Mouse (Mus musculus) embryonic facial prominence, embryonic 11.5 days (tissue): Measurements from ENCODE around the gene Etnk2. TPM values are rescaled to one million over a fixed set of nuclear protein-coding genes. Genes with fewer than 3 reads are reported as not detected.

Source experiments
- ATAC-seq: fragments of 200-750 bp; cut with Nextera tagmentation; replicated peaks from 2 replicates; pipeline ENCODE4 v1.8.0; 2017; ENCODE audit warnings: low read depth; ENCODE audit not compliant: insufficient number of reproducible peaks, low FRiP score, low TSS enrichment
- DNase-seq: peaks from one replicate; pipeline ENCODE4 v3.0.0-alpha.2; 2015; ENCODE audit warnings: low spot score
- H3K27ac ChIP-seq: fragments of 300-500 bp; sonication (generic); replicated peaks from 2 replicates; pipeline ENCODE4 v1.5.1; 2014; ENCODE audit warnings: mild to moderate bottlenecking, low read depth, low read length, control low read depth
- H3K27me3 ChIP-seq: fragments of 300-500 bp; sonication (generic); 2 replicates; pipeline ENCODE4 v1.6.1; 2014; ENCODE audit warnings: mild to moderate bottlenecking, low read length, moderate library complexity, mixed read lengths; ENCODE audit not compliant: control insufficient read depth, insufficient read depth
- H3K36me3 ChIP-seq: fragments of 300-500 bp; sonication (generic); replicated peaks from 2 replicates; pipeline ENCODE4 v1.6.1; 2014; ENCODE audit warnings: low read depth, mild to moderate bottlenecking, low read length, moderate library complexity, mixed read lengths; ENCODE audit not compliant: control insufficient read depth, insufficient read depth
- H3K4me1 ChIP-seq: fragments of 300-500 bp; sonication (generic); 2 replicates; pipeline ENCODE4 v1.6.1; 2014; ENCODE audit warnings: low read length, mixed read lengths; ENCODE audit not compliant: control insufficient read depth, insufficient read depth
- H3K4me2 ChIP-seq: fragments of 300-500 bp; sonication (generic); 2 replicates; pipeline ENCODE4 v1.6.1; 2014; ENCODE audit warnings: low read depth, mild to moderate bottlenecking, control low read depth, low read length, moderate library complexity
- H3K4me3 ChIP-seq: fragments of 300-500 bp; sonication (generic); 2 replicates; pipeline ENCODE4 v1.5.1; 2014; ENCODE audit warnings: low read depth, low read length, control low read depth
- H3K9ac ChIP-seq: fragments of 300-500 bp; sonication (generic); replicated peaks from 2 replicates; pipeline ENCODE4 v1.6.1; 2014; ENCODE audit warnings: mild to moderate bottlenecking, control low read depth, low read length
- H3K9me3 ChIP-seq: fragments of 300-500 bp; sonication (generic); replicated peaks from 2 replicates; pipeline ENCODE4 v1.6.1; 2016; ENCODE audit warnings: mild to moderate bottlenecking, low read length, inconsistent platforms, mixed read lengths; ENCODE audit not compliant: control insufficient read depth
- WGBS: fragments of 180-500 bp; shearing (Covaris S2); extraction: QIAGEN DNeasy Blood & Tissue Kit; methylation state at CpG from one replicate; pipeline ENCODE4 v1.1.7; 2014; 5-methylcytosine and 5-hydroxymethylcytosine counted together
- polyA plus RNA-seq: library from polyadenylated mRNA; unstranded; fragments of >200 nt; fragmentation: Nextera tagmentation; extraction: Ambion mirVana; gene quantifications from 2 replicates; pipeline ENCODE4 v1.2.1, GENCODE M21; 2014

The Etnk2 gene
- polyA plus RNA-seq, 1 experiment from 2014 or later = 2.8 TPM

DNA sequence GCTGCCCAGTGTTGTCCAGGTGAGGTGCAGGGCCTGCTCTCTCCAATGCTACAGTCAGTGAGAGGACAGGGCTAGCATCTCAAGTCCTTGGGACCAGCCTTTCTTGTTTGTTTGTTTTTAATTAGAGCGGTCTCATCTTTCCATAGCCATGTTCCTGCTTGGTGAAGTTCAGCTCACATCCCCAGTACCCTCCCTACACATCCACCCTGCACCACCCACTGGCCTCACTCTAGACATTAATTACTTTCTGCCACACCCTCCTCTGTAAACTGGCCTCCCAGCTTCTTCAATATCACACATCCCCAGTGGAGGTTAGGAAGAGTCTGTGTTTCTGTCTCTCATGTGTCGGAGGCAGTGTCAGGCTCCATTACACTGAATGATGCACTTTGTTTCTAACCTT, 19.0 kb upstream of the Etnk2 start:
- no peak overlapping the region for H3K4me3 ChIP-seq
- no peaks in the 10 kb centered on the region for H3K27me3 ChIP-seq
- 93% methylated on average over 2 of the region's 2 CpGs for WGBS
- ATAC-seq (no peak), DNase-seq (no peak)
- no peak overlapping the region for H3K4me2 ChIP-seq
- H3K36me3 ChIP-seq = no peaks in the 10 kb centered on the region
- no peaks in the 10 kb centered on the region for H3K4me1 ChIP-seq
- no peak overlapping the region for H3K27ac ChIP-seq
- H3K9ac ChIP-seq = no peak overlapping the region
- no peaks in the 10 kb centered on the region for H3K9me3 ChIP-seq

DNA sequence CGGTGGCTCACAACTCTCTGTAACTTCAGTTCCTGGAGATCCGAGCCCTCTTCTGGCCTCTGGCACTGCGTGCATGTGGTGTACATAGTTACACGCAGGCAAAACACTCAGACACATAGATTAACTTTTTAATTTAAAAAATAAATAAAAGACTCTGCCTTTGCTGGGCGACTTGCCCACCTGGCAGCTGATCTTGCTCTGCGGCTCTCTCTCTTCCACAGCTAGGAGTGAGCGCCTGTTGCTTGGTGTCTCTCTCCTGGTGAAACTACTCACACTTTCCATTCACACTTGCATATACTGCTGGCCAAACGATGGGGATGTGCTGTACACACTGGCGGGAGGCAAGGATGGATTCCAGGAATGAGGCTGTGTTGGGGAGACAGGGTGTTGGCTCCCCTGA, 16.8 kb upstream of the Etnk2 start:
- H3K9ac ChIP-seq = no peak overlapping the region
- DNase-seq (no peak), ATAC-seq (no peak)
- no peaks in the 10 kb centered on the region for H3K27me3 ChIP-seq
- no peaks in the 10 kb centered on the region for H3K4me1 ChIP-seq
- H3K4me2 ChIP-seq = no peak overlapping the region
- WGBS = 90% methylated on average over 9 of the region's 9 CpGs
- H3K27ac ChIP-seq = no peak overlapping the region
- H3K9me3 ChIP-seq = no peaks in the 10 kb centered on the region
- no peak overlapping the region for H3K4me3 ChIP-seq
- H3K36me3 ChIP-seq = no peaks in the 10 kb centered on the region

DNA sequence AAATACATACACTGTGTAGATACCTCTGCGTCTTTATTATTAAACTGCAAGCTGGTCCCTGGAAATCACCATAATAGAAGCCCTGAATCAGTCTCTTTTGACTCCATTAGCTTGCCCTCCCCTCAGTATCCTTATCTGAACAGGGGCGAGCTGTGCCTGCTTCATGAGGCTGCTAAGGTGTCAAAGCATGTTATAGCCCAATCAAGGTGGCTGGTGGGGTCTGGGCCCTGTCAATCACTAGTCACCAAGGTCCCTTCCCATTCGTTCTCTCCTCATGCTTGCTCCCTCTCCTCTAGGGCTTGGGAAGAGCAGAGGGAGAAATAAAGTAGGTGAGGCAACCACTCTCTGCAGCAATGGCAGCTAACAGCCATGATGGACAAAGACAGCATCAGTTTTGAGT, 16.1 kb upstream of the Etnk2 start:
- H3K4me3 ChIP-seq = no peak overlapping the region
- no peaks in the 10 kb centered on the region for H3K36me3 ChIP-seq
- ATAC-seq (no peak), DNase-seq (no peak)
- 78% methylated on average over 3 of the region's 3 CpGs for WGBS
- no peak overlapping the region for H3K27ac ChIP-seq
- no peaks in the 10 kb centered on the region for H3K4me1 ChIP-seq
- no peak overlapping the region for H3K9ac ChIP-seq
- no peaks in the 10 kb centered on the region for H3K27me3 ChIP-seq
- no peak overlapping the region for H3K4me2 ChIP-seq
- H3K9me3 ChIP-seq = no peaks in the 10 kb centered on the region

DNA sequence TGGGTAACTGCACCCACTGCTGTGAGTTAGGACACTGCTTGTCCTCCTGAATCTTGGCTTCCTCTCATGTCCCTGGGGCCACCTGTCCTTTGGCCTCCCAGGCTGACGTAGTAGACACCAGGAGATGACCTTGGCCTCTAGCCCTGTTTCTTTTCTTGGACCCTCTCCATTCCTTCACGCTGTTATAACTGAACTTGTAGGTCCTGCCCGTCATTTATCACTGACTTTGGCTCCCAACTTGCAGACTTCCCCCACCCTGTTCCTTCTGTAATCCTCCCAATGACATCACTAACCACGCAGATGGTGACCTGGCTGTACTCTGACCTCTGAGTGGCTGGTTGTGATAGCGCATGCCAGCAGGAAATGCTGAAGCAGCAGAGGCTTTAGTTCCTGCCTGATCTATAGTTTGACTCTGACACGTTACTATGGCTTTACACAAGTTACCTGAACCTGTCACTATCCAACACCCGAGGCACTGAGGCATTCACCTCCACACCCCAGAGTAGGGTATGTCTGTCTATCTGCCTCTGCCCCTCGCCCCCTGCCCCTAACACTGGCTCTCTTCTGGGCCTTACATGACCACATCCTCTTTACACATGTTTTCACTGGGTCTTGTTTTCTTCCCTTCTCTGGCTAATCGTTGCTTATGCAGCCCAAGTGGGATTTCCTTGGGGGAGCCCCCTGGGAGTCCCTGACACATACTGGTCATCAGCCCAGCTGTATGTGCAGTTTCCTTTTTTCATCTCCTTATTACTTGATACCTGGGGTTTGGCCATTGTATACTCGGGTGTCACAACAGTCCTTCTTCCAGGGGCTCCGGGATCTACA, 15.5 kb upstream of the Etnk2 start:
- H3K27me3 ChIP-seq = no peaks in the 10 kb centered on the region
- 72% methylated on average over 11 of the region's 11 CpGs for WGBS

DNA sequence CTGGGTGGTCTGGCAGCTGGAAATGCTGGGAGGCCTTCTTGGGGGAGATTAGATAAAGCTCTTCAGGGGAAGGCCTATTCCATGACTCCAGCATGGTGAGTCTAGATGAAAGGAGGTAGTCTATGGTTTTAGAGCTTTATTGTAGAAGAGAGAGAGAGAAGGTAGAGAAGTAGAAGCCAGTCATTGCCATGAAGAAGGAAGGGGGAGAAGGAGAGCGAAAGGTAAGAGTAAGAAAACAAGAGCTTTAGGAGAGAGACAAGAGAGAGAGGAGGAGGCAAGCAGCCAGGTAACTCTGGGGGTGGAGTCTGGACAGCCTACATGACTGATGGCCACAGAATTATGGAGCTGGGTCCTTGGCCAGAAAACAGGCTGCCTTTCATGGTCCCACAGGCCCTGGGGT, 13.2 kb upstream of the Etnk2 start, which contains the start of gene Ren1:
TSS of gene Ren1 (plus strand) at position 301 of the 400 bp plus-strand sequence.
- Histone ChIP-seq H3K27ac (no peak within 1 kb of the TSS), H3K4me3 (no peak within 1 kb of the TSS), H3K9ac (no peak within 1 kb of the TSS), H3K4me2 (no peak within 1 kb of the TSS), H3K36me3 (no peaks in the 10 kb centered on the region), H3K9me3 (no peaks in the 10 kb centered on the region), H3K4me1 (no peaks in the 10 kb centered on the region), H3K27me3 (no peaks in the 10 kb centered on the region)
- 91% methylated on average over 1 of the region's 1 CpGs for WGBS
- ATAC-seq (no peak), DNase-seq (no peak)

More for the DNA sequence above, 15.5 kb upstream of the Etnk2 start:
- Histone ChIP-seq H3K4me1 (no peaks in the 10 kb centered on the region), H3K4me2 (no peak overlapping the region), H3K9me3 (no peaks in the 10 kb centered on the region), H3K9ac (no peak overlapping the region), H3K27ac (no peak overlapping the region), H3K4me3 (no peak overlapping the region), H3K36me3 (no peaks in the 10 kb centered on the region)
- DNase-seq = no peak
- ATAC-seq = no peak

DNA sequence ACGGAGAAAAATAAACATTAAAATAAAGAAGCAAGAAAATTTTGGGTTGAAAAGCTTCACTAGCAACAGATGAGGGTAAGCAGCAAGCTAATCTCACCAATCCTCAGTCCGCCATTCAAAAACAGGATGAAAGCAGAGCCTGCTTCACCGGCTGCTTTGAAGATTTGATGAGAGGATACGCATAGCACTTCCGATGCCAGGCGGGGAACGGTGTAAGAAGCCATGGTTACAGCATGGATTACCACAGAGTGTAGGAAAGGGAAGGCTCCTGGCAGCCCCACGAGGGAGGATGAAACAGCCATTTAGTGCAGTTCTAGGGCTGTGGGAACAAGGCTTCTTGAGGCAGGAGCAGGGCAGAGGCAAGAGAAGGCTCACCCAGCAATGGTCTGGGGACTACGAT, 11.6 kb upstream of the Etnk2 start:
- no peak overlapping the region for H3K27ac ChIP-seq
- no peak overlapping the region for H3K4me3 ChIP-seq
- H3K9ac ChIP-seq = no peak overlapping the region
- no peaks in the 10 kb centered on the region for H3K36me3 ChIP-seq
- H3K9me3 ChIP-seq = no peaks in the 10 kb centered on the region
- H3K4me2 ChIP-seq = no peak overlapping the region
- H3K4me1 ChIP-seq = no peaks in the 10 kb centered on the region; the same call in 1 of the 2 replicates
- WGBS = 55% methylated on average over 9 of the region's 9 CpGs
- ATAC-seq (no peak), DNase-seq (peak; percentile 30)
- H3K27me3 ChIP-seq = no peaks in the 10 kb centered on the region

DNA sequence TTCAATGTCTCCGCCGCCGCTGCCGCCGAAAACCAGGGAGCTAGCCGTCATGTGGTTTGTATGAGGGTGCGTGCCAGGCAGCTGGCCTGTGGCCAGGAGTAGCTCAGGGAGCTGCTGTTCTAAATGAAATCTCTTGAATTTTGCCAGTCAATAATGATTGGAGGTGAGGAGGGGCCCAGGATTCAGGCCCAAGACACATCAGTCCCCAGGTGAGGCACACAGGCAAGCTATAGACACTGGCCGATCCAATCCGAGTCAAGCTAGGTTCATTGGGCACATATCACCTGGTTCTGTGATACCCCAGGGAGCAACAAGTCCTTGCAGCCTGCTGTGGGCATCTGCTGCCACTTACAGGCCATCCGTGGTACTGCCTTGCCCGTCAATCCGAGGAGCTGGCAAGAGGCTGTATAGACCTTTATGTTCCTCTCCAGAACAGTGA, 10.0 kb upstream of the Etnk2 start:
- no peaks in the 10 kb centered on the region for H3K9me3 ChIP-seq
- H3K36me3 ChIP-seq = no peaks in the 10 kb centered on the region
- H3K27ac ChIP-seq = no peak overlapping the region
- ATAC-seq (no peak), DNase-seq (peak; percentile 70)
- WGBS = 55% methylated on average over 12 of the region's 12 CpGs
- no peaks in the 10 kb centered on the region; the same call in 1 of the 2 replicates for H3K4me1 ChIP-seq
- no peak overlapping the region for H3K4me3 ChIP-seq
- H3K4me2 ChIP-seq = no peak overlapping the region
- H3K9ac ChIP-seq = no peak overlapping the region
- no peaks in the 10 kb centered on the region for H3K27me3 ChIP-seq

DNA sequence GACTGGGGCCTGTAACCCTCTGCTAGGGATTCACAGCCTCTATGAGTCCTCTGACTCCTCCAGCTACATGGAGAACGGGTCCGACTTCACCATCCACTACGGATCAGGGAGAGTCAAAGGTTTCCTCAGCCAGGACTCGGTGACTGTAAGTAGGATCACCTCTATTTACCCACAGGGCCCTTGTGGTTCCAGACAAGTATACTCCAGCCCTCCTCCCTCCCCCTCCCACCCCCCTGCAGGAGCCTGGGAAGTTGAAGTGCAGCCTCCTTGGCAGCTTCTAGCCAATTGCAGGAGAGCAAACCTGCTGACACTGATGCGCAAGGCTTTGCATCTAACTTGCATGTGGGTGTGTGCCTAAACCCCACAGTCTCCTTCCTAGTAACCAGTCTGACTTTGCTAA, 7.9 kb upstream of the Etnk2 start:
- 39% methylated on average over 5 of the region's 5 CpGs for WGBS
- no peaks in the 10 kb centered on the region; the same call in 1 of the 2 replicates for H3K4me1 ChIP-seq
- no peaks in the 10 kb centered on the region for H3K36me3 ChIP-seq
- no peak overlapping the region for H3K27ac ChIP-seq
- no peak for ATAC-seq
- H3K4me3 ChIP-seq = no peak overlapping the region
- no peak overlapping the region for H3K4me2 ChIP-seq
- H3K9me3 ChIP-seq = no peaks in the 10 kb centered on the region
- H3K9ac ChIP-seq = no peak overlapping the region; the same call in 1 of the 2 replicates
- DNase-seq = no peak
- no peaks in the 10 kb centered on the region for H3K27me3 ChIP-seq
